Mouse (Mus musculus): ENCODE measurements around the gene Pde10a.

Pde10a gene

GRCm38 (mm10) chr17:8757576-8757975 lies 232.4 kb downstream of the Pde10a start:
- no peak for DNase-seq (ENCODE audit: low read depth)

- DNase-seq (ENCODE audit: low read depth) = no peak
These were observed 238.1 kb downstream of the Pde10a start for GRCm38 (mm10) chr17:8763248-8763647.

- DNase-seq (ENCODE audit: low read depth) = no peak
These were observed 240.9 kb downstream of the Pde10a start for GRCm38 (mm10) chr17:8765987-8766576.

GRCm38 (mm10) chr17:8769155-8769554 lies 244.0 kb downstream of the Pde10a start:
- no peak for DNase-seq (ENCODE audit: low read depth)

GRCm38 (mm10) chr17:8773391-8773790 lies 248.2 kb downstream of the Pde10a start:
- DNase-seq (ENCODE audit: low read depth) = no peak

- DNase-seq (ENCODE audit: low read depth) = no peak
These were observed 249.1 kb downstream of the Pde10a start for GRCm38 (mm10) chr17:8774301-8774700.

- DNase-seq (ENCODE audit: low read depth) = no peak
These were observed 250.5 kb downstream of the Pde10a start for GRCm38 (mm10) chr17:8775571-8776161.

- DNase-seq (ENCODE audit: low read depth) = no peak
These were observed 252.5 kb downstream of the Pde10a start for GRCm38 (mm10) chr17:8777710-8778109.

- DNase-seq (ENCODE audit: low read depth) = no peak
These were observed 253.7 kb downstream of the Pde10a start for GRCm38 (mm10) chr17:8778839-8779238.

GRCm38 (mm10) chr17:8780484-8780883 lies 255.3 kb downstream of the Pde10a start:
- no peak for DNase-seq (ENCODE audit: low read depth)

GRCm38 (mm10) chr17:8781040-8781439 lies 255.9 kb downstream of the Pde10a start:
- no peak for DNase-seq (ENCODE audit: low read depth)

GRCm38 (mm10) chr17:8781576-8781975 lies 256.4 kb downstream of the Pde10a start:
- DNase-seq (ENCODE audit: low read depth) = no peak

GRCm38 (mm10) chr17:8785908-8786307 lies 260.7 kb downstream of the Pde10a start:
- no peak for DNase-seq (ENCODE audit: low read depth)

GRCm38 (mm10) chr17:8786484-8786883 lies 261.3 kb downstream of the Pde10a start:
- no peak for DNase-seq (ENCODE audit: low read depth)

GRCm38 (mm10) chr17:8787762-8788161 lies 262.6 kb downstream of the Pde10a start:
- DNase-seq (ENCODE audit: low read depth) = no peak

GRCm38 (mm10) chr17:8791561-8791960 lies 266.4 kb downstream of the Pde10a start:
- no peak for DNase-seq (ENCODE audit: low read depth)

- DNase-seq (ENCODE audit: low read depth) = no peak
These were observed 267.4 kb downstream of the Pde10a start for GRCm38 (mm10) chr17:8792611-8793010.

- DNase-seq (ENCODE audit: low read depth) = no peak
These were observed 272.5 kb downstream of the Pde10a start for GRCm38 (mm10) chr17:8797624-8798023.

- DNase-seq (ENCODE audit: low read depth) = no peak
These were observed 273.5 kb downstream of the Pde10a start for GRCm38 (mm10) chr17:8798531-8799295.

GRCm38 (mm10) chr17:8799296-8799731 lies 274.1 kb downstream of the Pde10a start:
- DNase-seq (ENCODE audit: low read depth) = no peak

- DNase-seq (ENCODE audit: low read depth) = no peak
These were observed 274.8 kb downstream of the Pde10a start for GRCm38 (mm10) chr17:8799914-8800420.

- no peak for DNase-seq (ENCODE audit: low read depth)
These were observed 275.4 kb downstream of the Pde10a start for GRCm38 (mm10) chr17:8800478-8801082.
